Mouse (Mus musculus) mammary gland, adult 2 months (tissue): Measurements from ENCODE around the gene Cdc25a. TPM values are rescaled to one million over a fixed set of nuclear protein-coding genes. Genes with fewer than 3 reads are reported as not detected.

ENCODE experiments used
- polyA plus RNA-seq: library from polyadenylated mRNA; depleted of rRNA; stranded (reverse); fragments of >200 nt; gene quantifications from 2 replicates; pipeline ENCODE4 v1.2.3, GENCODE M21; 2012; ENCODE audit warnings: low replicate concordance; rRNA removed

The Cdc25a gene
- polyA plus RNA-seq, result 3.6 and 5.0 TPM in 2 replicates

GRCm38 (mm10) chr9:109874797-109875691 is at the start of gene Cdc25a:
Gene Cdc25a (plus strand): TSS chr9:109875579.

GRCm38 (mm10) chr9:109832391-109833087 is 42.8 kb upstream of the Cdc25a start, which contains the start of gene Nme6:
Gene Nme6 (plus strand): TSS chr9:109832749.

GRCm38 (mm10) chr9:109849312-109849758 is 26.0 kb upstream of the Cdc25a start, which contains the start of gene Camp:
Gene Camp (minus strand): TSS chr9:109849617.

GRCm38 (mm10) chr9:109931257-109932171 is 56.1 kb downstream of the Cdc25a start, which contains the start of gene Map4:
Gene Map4 (plus strand): TSS chr9:109931460.

Other genes starting within 250 kb of the Cdc25a start
- not detected in 2 replicates for gene Fbxw24, start 249.5 kb upstream of the Cdc25a start, polyA plus RNA-seq
- gene Fbxw25, start 210.9 kb upstream of the Cdc25a start, polyA plus RNA-seq, result not detected in 2 replicates
- not detected in 2 replicates for gene Fbxw18, start 172.9 kb upstream of the Cdc25a start, polyA plus RNA-seq
- not detected in 2 replicates for gene Fbxw26, start 129.5 kb upstream of the Cdc25a start, polyA plus RNA-seq
- not detected in 2 replicates for gene Fbxw27, start 84.9 kb upstream of the Cdc25a start, polyA plus RNA-seq
- gene Spink8, start 63.3 kb upstream of the Cdc25a start, polyA plus RNA-seq, result not detected in 2 replicates
- 11.0 and 22.0 TPM in 2 replicates for gene Nme6, start 42.8 kb upstream of the Cdc25a start, polyA plus RNA-seq
- 3.9 and 4.8 TPM in 2 replicates for gene Camp, start 26.0 kb upstream of the Cdc25a start, polyA plus RNA-seq
- gene Map4, start 55.9 kb downstream of the Cdc25a start, polyA plus RNA-seq, result 148 and 206 TPM in 2 replicates
- 14.3 and 21.7 TPM in 2 replicates for gene Smarcc1, start 242.1 kb downstream of the Cdc25a start, polyA plus RNA-seq
- 57.0 and 78.8 TPM in 2 replicates for gene Dhx30, start 242.3 kb downstream of the Cdc25a start, polyA plus RNA-seq